Mouse (Mus musculus) A20 (cell line): Measurements from ENCODE around the gene Gm45902.
A peak's percentile ranks its signal among the peaks of the same experiment; 100 is the strongest.

Source experiments
- DNase-seq: peaks from one replicate; pipeline ENCODE4 v3.0.0-alpha.2; 2011; ENCODE audit warnings: low read depth, low spot score

Gm45902 gene

DNA sequence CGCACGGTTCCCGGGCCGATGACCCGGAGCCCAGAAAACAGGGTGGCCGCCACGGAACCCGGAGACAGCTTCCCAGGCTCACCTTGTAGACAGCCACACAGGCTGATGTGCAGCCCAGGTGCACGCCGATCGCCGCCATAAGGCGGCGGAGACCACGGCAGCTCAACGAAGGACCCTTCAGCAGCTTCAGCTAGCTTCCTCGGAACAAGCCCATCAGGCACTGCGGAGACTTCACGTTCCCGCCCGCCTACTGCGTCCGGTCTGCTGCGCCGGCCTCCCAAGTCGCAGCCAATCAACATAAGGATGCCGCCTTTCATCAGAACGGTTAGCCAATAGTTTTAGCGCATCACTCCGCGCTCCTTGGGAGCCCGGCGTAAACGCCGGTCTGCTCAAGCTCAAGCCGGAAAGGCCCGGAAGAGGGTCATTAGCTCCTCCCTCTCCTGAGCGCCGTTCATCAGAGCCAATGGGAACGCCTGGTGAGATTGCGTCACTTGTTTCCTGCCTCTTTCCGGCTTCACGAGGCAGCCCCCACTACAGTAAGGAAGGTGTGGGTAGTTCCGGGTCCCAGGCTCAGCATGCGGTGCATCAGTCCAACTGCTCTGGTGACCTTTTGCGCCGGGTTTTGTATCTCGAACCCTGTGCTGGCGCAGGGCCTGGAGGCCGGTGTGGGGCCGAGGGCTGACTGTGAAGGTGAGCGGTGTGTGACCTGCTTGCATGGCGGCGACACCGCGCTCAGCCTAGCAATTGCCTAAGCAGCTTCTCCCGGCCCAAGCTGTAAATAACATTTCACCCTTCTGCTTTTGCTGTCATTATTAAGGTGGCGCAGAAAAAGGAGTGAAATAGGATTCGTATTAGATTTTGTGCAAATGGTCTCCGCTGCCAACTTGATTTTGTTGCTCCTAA, at the start of gene Gm45902, which contains the start of the genes Hspa14 and Cdnf:
Gene Gm45902 (minus strand): TSS at position 239 of the 903 bp plus-strand sequence.
Gene Hspa14 (minus strand): TSS at position 263 of the 903 bp plus-strand sequence.
Gene Cdnf (plus strand): TSS at position 479 of the 903 bp plus-strand sequence.
- DNase-seq = peak; percentile 99

DNA sequence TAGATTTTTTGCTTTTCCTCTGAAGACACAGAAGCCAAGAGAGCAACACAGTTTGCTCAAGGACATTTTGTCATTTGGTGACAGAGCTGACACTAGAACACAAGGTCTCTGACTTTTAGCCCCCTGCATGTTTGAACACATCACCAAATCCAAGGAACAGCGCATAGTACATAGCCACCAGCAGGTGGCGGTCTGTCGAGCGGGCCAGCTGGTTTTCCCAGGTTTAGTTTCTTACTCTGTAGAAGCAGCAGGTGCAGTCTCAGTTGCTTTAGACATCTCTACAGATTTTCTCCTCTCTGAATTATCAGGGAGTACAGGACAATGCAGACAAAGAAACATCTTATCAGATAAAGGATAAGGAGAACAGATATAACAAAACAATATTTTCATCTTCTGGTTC, 34.0 kb upstream of the Gm45902 start:
- DNase-seq = peak; percentile 78

- no peak for DNase-seq
These were observed 33.5 kb upstream of the Gm45902 start for GRCm38 (mm10) chr2:3546055-3546454.

DNA sequence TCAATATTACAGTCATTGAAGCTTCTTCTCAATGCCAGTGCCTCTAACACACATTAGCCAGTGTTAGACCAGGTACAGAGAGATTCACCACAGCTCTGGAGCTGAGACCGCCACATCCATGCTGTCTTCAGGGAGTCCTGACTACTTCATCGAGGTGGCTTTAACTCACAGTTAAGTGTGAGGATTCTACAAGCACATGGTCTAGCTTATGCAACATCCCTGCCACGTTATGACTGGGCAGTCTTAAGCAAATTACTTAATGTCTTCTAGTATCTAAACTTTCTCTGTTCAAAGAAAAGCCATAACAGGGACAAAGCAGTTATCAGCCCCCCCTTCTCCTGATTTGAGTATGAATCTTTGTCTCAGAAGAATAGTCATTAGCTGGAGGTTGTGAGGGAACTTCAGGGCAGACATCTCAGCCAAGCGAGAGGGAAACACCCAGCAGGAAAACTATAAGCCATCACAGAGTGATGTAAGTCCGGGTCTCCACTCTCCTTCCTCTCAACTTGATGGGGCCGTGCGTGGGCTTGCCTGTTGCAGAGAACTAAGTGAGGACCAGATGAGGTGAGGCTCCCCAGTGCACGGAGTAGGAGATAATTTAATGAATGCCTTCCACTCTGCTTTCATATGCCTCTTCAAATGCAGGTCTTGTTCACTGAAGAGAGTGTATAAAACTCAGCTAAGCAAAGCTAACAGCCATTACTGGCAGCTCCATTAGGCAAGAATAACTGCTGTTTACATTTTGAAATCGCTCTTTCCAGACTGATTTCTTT, 28.9 kb upstream of the Gm45902 start:
- DNase-seq = no peak

DNA sequence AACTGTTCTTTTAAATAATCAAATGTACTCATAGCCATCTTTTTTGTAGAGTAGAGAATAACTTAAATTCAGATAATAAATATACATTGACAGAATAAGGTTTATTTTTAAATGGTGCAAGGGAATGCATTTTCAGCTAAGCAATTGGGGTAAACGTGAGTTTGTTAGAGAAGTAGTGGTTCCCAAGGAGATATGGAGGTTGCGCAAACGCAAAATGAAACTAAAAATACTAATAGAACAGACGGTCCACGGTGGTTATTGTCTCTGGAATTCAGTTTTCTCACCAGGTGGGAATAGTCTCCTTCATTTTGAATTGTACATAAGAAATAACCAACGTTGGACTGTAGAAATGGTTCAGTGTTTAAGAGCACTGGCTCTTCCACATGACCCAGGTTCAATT, 13.7 kb upstream of the Gm45902 start:
- DNase-seq = no peak

DNA sequence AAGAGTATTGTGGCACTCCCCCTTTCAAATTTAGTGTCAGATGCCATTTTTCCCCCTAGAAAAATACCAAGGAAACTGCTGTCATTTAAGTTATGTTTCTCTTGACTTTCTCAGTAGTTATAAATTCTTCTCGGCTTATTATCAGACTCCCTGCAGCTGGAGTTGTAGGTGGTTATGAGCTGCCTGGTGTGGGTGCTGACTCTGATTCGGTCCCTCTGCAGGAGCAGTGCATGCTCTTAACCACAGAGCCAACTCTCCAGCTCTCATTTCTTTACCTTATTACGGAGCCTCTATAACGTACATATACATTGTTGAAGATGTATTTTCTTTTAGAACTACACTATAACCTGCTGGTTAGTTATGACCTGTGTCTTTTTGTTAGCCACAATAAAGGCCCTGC, 10.0 kb upstream of the Gm45902 start:
- no peak for DNase-seq

DNA sequence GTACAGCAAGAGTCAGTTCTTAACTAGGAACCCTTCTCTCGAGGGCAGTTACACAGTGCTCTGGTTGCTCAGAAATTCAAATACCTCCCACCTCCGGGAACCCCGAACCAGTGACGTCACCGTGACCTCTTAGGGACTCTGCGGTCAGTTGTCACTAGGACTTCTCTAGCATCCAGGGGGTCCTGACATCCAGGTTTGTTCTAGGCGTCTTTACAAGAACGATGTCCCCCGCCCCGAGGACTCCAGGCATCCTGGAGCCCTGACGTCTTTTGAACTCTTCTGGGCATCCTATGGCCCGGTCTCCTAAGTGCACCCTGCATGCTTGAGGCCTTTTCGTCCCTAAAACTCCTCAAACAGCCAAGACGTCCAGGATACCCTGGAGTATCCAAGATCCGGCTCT, 514 bp downstream of the Gm45902 start:
- DNase-seq = peak; percentile 75

DNA sequence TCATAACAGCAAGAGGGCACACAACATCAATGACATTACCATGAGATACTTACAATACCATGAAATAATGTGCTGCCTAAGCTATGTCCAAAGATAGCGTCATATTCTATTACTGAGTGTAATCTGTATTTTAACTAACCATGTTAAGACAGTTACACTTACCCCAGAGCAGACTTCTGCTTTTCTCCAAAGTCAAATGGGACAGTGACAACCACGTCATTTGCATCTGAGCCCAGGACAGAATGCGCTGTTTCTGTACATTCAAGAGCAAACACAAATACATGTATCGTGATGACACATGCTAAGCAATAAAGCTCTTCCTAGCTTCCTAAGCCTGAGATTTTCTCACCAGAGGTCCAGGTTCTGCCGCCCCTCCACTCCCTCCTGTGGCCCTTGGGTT, 11.7 kb downstream of the Gm45902 start:
- DNase-seq = peak; percentile 62

DNA sequence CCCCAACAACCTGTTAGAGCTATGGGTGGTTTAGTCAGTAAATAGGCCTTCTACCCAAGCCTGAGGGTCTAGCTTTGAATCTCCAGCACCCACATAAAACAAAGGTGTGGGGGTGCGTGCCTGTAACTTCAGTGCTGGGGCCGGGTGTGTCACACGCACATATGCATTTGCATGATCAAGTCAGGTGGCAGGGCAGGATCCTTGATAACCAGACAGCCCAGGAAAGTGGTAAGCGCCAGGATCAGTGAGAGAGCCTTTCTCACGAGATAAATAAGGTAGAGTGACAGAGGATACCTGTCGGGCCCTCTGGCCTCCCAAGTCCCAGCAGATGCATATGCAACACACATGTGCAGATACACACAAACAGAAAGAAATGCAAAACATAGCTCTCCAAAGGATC, 13.0 kb downstream of the Gm45902 start:
- DNase-seq = no peak

GRCm38 (mm10) chr2:3493833-3494409, 18.7 kb downstream of the Gm45902 start:
- no peak for DNase-seq

DNA sequence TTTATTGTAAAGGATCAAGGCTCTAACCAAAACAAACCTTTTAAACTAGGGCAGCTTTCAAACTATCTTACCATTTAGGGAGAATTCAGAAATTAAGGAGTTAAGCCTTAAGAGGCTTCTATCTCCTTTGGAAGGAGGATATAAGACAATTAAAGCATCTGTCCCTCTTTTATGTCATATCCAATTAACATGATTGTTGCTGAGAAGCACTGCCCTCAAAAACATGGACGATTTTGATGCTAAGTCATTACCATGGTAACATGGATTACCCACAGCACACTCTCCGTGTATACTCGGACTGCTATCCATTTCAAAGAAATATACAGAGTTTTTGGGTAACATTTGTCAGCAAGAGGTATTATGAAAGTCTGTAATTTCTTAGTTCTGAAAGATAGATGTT, 22.8 kb downstream of the Gm45902 start:
- no peak for DNase-seq

GRCm38 (mm10) chr2:3480239-3480638, 32.4 kb downstream of the Gm45902 start:
- DNase-seq = peak; percentile 18

DNA sequence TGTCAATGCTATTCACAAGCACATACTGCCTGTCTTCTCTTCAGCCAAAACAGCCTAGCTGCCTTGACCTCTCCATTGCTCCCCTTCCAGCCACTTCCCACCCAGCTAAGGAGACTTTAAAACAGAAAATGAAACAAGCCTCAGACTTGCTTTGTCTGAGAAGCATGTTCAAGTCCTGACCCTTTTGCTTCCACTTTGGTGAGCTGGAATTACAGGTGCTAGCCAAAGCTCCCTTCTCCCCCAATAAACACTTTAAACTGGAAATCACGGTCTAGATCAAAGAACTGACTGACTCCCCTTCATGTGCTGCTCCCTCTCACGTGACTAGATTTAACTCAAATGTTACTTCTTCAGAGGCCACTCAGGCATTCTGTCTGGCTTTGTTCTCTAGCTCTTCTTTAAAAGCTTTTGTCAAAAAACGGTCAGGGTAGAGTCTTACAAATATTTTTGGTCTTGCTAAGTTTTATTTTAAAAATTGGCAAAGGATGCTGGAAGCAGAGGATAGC, 36.8 kb downstream of the Gm45902 start:
- no peak for DNase-seq

GRCm38 (mm10) chr2:3474861-3475283, 37.7 kb downstream of the Gm45902 start, which contains the start of gene Suv39h2:
Suv39h2 (minus strand) TSS chr2:3475031.
- DNase-seq = peak; percentile 98

DNA sequence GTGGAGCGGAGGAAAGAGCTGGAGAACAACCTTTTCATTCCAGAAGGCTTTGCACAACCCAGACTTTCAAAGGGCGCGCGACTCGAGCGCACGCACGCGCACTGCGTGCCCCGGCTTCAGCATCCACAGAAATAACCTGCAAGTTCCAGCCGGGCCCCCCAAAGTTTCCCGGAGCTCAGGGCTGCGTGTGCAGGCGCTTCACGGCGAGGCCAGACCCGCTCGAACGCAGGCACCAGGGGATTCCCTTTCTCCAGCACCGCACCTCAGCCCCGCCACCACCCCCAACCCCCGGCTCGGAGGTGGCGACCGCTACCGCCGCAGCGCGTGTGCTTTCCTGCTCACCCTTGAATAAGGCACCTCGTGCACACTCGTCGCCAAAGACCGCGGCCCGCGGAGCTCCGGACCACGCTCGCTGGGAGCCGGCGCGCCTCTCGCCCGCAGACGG, 38.2 kb downstream of the Gm45902 start:
- peak; percentile 78 for DNase-seq

DNA sequence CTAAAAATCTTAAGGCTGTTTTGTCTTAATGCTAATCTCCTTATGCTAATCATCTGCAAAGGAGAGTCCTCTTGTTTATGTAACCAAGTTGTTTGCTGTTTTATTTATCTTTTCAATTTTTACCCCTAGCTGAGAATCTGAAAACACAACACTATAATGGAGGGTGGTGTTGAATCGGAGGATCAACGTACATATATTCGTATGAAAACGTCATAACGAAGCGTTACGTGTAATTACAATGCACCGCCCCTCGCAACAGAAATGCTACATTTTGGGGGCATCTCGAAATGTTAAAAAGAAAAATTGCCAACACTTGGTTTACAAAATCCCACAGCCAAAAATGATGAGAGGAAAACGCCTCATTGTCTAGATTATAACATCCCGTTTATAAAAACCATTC, 38.7 kb downstream of the Gm45902 start:
- DNase-seq = no peak

- DNase-seq = peak; percentile 25
These were observed 56.0 kb downstream of the Gm45902 start for GRCm38 (mm10) chr2:3456590-3456989.
